Mouse (Mus musculus): ENCODE results near the gene Rfx5.
A peak's percentile ranks its signal among the peaks of the same experiment; 100 is the strongest.
"Not testable (repeated sequence)": the region's sequence is repeated elsewhere in the genome, so short reads cannot be mapped to it uniquely, and the experiment has no call there.

Rfx5 gene

GRCm38 (mm10) chr3:94953764-94954616 is at the start of gene Rfx5:
Gene Rfx5, plus strand, starts transcription at chr3:94954075.
- DNase-seq, result peak; percentile 100

- peak; percentile 66 for DNase-seq
Measured at GRCm38 (mm10) chr3:94904759-94905158, 49.1 kb upstream of the Rfx5 start.

- peak; percentile 43 for DNase-seq
Measured at GRCm38 (mm10) chr3:94906482-94906881, 47.4 kb upstream of the Rfx5 start.

- DNase-seq, result peak; percentile 71
Measured at GRCm38 (mm10) chr3:94911050-94911693, 42.7 kb upstream of the Rfx5 start.

GRCm38 (mm10) chr3:94913801-94914200 is 40.1 kb upstream of the Rfx5 start:
- DNase-seq, result peak; percentile 79

GRCm38 (mm10) chr3:94915903-94916741 is 37.8 kb upstream of the Rfx5 start:
- DNase-seq, result peak; percentile 57

- peak; percentile 85 for DNase-seq
Measured at GRCm38 (mm10) chr3:94917816-94918361, 36.0 kb upstream of the Rfx5 start.

- DNase-seq, result peak; percentile 80
Measured at GRCm38 (mm10) chr3:94918845-94919244, 35.0 kb upstream of the Rfx5 start.

- peak; percentile 88 for DNase-seq
Measured at GRCm38 (mm10) chr3:94921104-94921503, 32.8 kb upstream of the Rfx5 start.

- no peak for DNase-seq
Measured at GRCm38 (mm10) chr3:94922333-94922732, 31.5 kb upstream of the Rfx5 start.

- no peak for DNase-seq
Measured at GRCm38 (mm10) chr3:94924688-94925087, 29.2 kb upstream of the Rfx5 start.

GRCm38 (mm10) chr3:94926301-94926736 is 27.6 kb upstream of the Rfx5 start:
- DNase-seq, result not testable (repeated sequence)

GRCm38 (mm10) chr3:94928979-94929378 is 24.9 kb upstream of the Rfx5 start:
- not testable (repeated sequence) for DNase-seq

GRCm38 (mm10) chr3:94930386-94931266 is 23.2 kb upstream of the Rfx5 start:
- peak; percentile 97 for DNase-seq

GRCm38 (mm10) chr3:94931427-94932082 is 22.3 kb upstream of the Rfx5 start:
- DNase-seq, result not testable (repeated sequence)

- DNase-seq, result not testable (repeated sequence)
Measured at GRCm38 (mm10) chr3:94932279-94932678, 21.6 kb upstream of the Rfx5 start.

GRCm38 (mm10) chr3:94932809-94933564 is 20.9 kb upstream of the Rfx5 start, which contains the start of gene Selenbp1:
Gene Selenbp1, plus strand, starts transcription at chr3:94933056.
- peak; percentile 99 for DNase-seq

GRCm38 (mm10) chr3:94933604-94934003 is 20.3 kb upstream of the Rfx5 start:
- DNase-seq, result peak; percentile 92

- peak; percentile 90 for DNase-seq
Measured at GRCm38 (mm10) chr3:94934564-94934963, 19.3 kb upstream of the Rfx5 start.

GRCm38 (mm10) chr3:94935332-94935731 is 18.5 kb upstream of the Rfx5 start:
- DNase-seq, result peak; percentile 99

Measured in heart, adult 11 months (tissue).